Mouse (Mus musculus): ENCODE data around the gene Dync1li2.

GRCm38 (mm10) chr8:104472465-104472864 is 29.6 kb upstream of the Dync1li2 start:
- no peak for TF ChIP-seq CTCF (IDR thresholded peaks at IDR 0.05; ENCODE audit: control insufficient read depth, insufficient read depth, low read length)
- TF ChIP-seq POLR2A (IDR thresholded peaks at IDR 0.05; ENCODE audit: borderline replicate concordance, control insufficient read depth, low read depth, low read length), result no peak
